ENCODE assay signal across 8 mouse cellular contexts in the genomic region with DNA sequence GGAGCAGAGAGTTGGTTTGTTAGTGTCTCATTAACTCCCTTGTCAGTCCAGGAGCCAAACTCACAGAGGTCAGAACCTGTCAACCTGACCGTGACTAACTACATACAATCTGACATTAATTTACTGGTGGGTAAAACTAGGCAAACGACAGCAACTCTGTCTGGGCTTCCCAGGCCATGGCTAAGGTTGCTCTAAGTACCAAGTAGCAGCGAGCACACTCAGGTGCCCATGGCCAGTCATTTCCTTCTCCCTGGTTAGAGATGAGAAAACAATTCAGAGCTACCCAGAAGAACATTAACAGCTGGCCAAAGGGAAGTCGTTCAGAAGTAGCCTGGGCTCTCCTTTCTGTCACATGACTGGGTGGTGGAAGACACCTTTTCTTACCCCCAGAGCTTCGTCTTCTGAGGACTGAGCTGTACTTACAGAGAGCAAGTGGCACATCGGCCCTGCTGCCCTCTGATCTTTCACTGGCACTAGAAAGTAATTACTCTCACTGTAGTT. TPM values are rescaled to one million over a fixed set of nuclear protein-coding genes. Genes with fewer than 3 reads are reported as not detected.
A peak's percentile ranks its signal among the peaks of the same experiment; 100 is the strongest.
DNase-seq lines count a peak whose midpoint lies in the region; ATAC-seq and TF ChIP-seq lines count a peak whose summit lies in the region.

No protein-coding gene starts in this region.

- H3K4me3 ChIP-seq in lung, postnatal 0 days (ENCODE audit: low read depth, low read length), result no peak overlapping the region
- no peak overlapping the region for H3K4me3 ChIP-seq in lung, adult 2 months (replicated peaks; ENCODE audit: extremely low read depth, low read depth, low read length)
- H3K4me3 ChIP-seq in forebrain, postnatal 0 days (ENCODE audit: low read depth, low read length), result peak overlapping the region; percentile 71
- H3K4me3 ChIP-seq in limb, embryonic 11.5 days (ENCODE audit: low read depth, low read length), result peak overlapping the region; percentile 88; the same call in 1 of the 2 replicates
- peak overlapping the region; percentile 90 for H3K4me3 ChIP-seq in stomach, embryonic 14.5 days (ENCODE audit: low read depth, low read length)

- no peaks in the 10 kb centered on the region for H3K9me3 ChIP-seq in lung, postnatal 0 days (ENCODE audit: low read length)
- H3K9me3 ChIP-seq in forebrain, postnatal 0 days (ENCODE audit: low read length), result no peaks in the 10 kb centered on the region
- no peaks in the 10 kb centered on the region for H3K9me3 ChIP-seq in limb, embryonic 11.5 days (ENCODE audit: control insufficient read depth, low read length)
- no peaks in the 10 kb centered on the region for H3K9me3 ChIP-seq in stomach, embryonic 14.5 days (ENCODE audit: control insufficient read depth, low read depth, low read length)

- no peaks in the 10 kb centered on the region for H3K27me3 ChIP-seq in lung, postnatal 0 days (replicated peaks; ENCODE audit: insufficient read depth, low read length)
- H3K27me3 ChIP-seq in forebrain, postnatal 0 days (ENCODE audit: insufficient read depth, low read length), result no peaks in the 10 kb centered on the region
- no peaks in the 10 kb centered on the region for H3K27me3 ChIP-seq in limb, embryonic 11.5 days (ENCODE audit: control insufficient read depth, insufficient read depth, low read length)
- H3K27me3 ChIP-seq in stomach, embryonic 14.5 days (ENCODE audit: control insufficient read depth, insufficient read depth, low read length), result no peaks in the 10 kb centered on the region

- no peak for TF ChIP-seq EP300 in lung, postnatal 0 days (IDR thresholded peaks at IDR 0.05)

- 22% methylated on average over 6 of the region's 6 CpGs for WGBS in lung, postnatal 0 days
- WGBS in lung, adult 2 months, result 24% methylated on average over 6 of the region's 6 CpGs
- 38% methylated on average over 6 of the region's 6 CpGs for WGBS in forebrain, postnatal 0 days
- WGBS in limb, embryonic 11.5 days, result 15% methylated on average over 6 of the region's 6 CpGs
- WGBS in stomach, embryonic 14.5 days, result 26% methylated on average over 6 of the region's 6 CpGs

- TF ChIP-seq POLR2A in lung, adult 2 months (IDR thresholded peaks at IDR 0.05; ENCODE audit: borderline replicate concordance, extremely low read depth, low read depth, low read length), result no peak

- no peak for TF ChIP-seq CTCF in lung, postnatal 0 days (IDR thresholded peaks at IDR 0.05)
- TF ChIP-seq CTCF in lung, adult 2 months (IDR thresholded peaks at IDR 0.05; ENCODE audit: insufficient read depth, low read length), result no peak
- no peak for TF ChIP-seq CTCF in forebrain, postnatal 0 days (IDR thresholded peaks at IDR 0.05; ENCODE audit: low read depth)

- no peaks in the 10 kb centered on the region for H3K36me3 ChIP-seq in lung, postnatal 0 days (ENCODE audit: insufficient read depth, low read length)
- no peaks in the 10 kb centered on the region for H3K36me3 ChIP-seq in forebrain, postnatal 0 days (ENCODE audit: insufficient read depth)
- H3K36me3 ChIP-seq in limb, embryonic 11.5 days (ENCODE audit: control insufficient read depth, insufficient read depth, low read length), result no peaks in the 10 kb centered on the region
- H3K36me3 ChIP-seq in stomach, embryonic 14.5 days (ENCODE audit: control insufficient read depth, insufficient read depth, low read length), result no peaks in the 10 kb centered on the region

- peak overlapping the region; percentile 14; the same call in 1 of the 2 replicates for H3K27ac ChIP-seq in lung, postnatal 0 days (ENCODE audit: low read length)
- no peak overlapping the region for H3K27ac ChIP-seq in forebrain, postnatal 0 days (ENCODE audit: low read depth, low read length)
- no peak overlapping the region for H3K27ac ChIP-seq in limb, embryonic 11.5 days (replicated peaks; ENCODE audit: low read depth, low read length)
- no peak overlapping the region for H3K27ac ChIP-seq in stomach, embryonic 14.5 days (ENCODE audit: low read length)

- peaks cover 30% of the 10 kb centered on the region for H3K4me1 ChIP-seq in lung, postnatal 0 days (ENCODE audit: insufficient read depth, low read depth, low read length)
- peaks cover 29% of the 10 kb centered on the region for H3K4me1 ChIP-seq in lung, adult 2 months (ENCODE audit: control insufficient read depth, insufficient read depth, low read length)
- H3K4me1 ChIP-seq in forebrain, postnatal 0 days (ENCODE audit: insufficient read depth), result peaks cover 31% of the 10 kb centered on the region
- H3K4me1 ChIP-seq in limb, embryonic 11.5 days (ENCODE audit: control insufficient read depth, insufficient read depth, low read length), result peaks cover 28% of the 10 kb centered on the region
- H3K4me1 ChIP-seq in stomach, embryonic 14.5 days (ENCODE audit: control insufficient read depth, insufficient read depth, low read length), result peaks cover 47% of the 10 kb centered on the region

- ATAC-seq in lung, postnatal 0 days, result no peak
- no peak for ATAC-seq in forebrain, postnatal 0 days
- ATAC-seq in limb, embryonic 11.5 days (ENCODE audit: insufficient number of reproducible peaks, low FRiP score, low TSS enrichment, low read depth), result no peak
- no peak for ATAC-seq in stomach, embryonic 14.5 days (ENCODE audit: insufficient number of reproducible peaks, insufficient read depth, low FRiP score, low read depth)

- H3K4me2 ChIP-seq in lung, postnatal 0 days (replicated peaks; ENCODE audit: low read depth, low read length), result peak overlapping the region; percentile 66
- H3K4me2 ChIP-seq in forebrain, postnatal 0 days (ENCODE audit: low read depth), result peak overlapping the region; percentile 70
- peak overlapping the region; percentile 70 for H3K4me2 ChIP-seq in limb, embryonic 11.5 days (ENCODE audit: low read depth, severe bottlenecking)
- H3K4me2 ChIP-seq in stomach, embryonic 14.5 days (replicated peaks; ENCODE audit: low read depth, low read length), result peak overlapping the region; percentile 75

- H3K9ac ChIP-seq in lung, postnatal 0 days (replicated peaks; ENCODE audit: low read depth), result 0 out of 2 replicates have a peak overlapping the region, but pooled peaks have one; percentile 4
- H3K9ac ChIP-seq in forebrain, postnatal 0 days, result peak overlapping the region; percentile 71
- H3K9ac ChIP-seq in limb, embryonic 11.5 days (ENCODE audit: low read length), result peak overlapping the region; percentile 34; the same call in 1 of the 2 replicates
- H3K9ac ChIP-seq in stomach, embryonic 14.5 days (replicated peaks; ENCODE audit: low read depth, low read length), result peak overlapping the region; percentile 86; the same call in 1 of the 2 replicates

- DNase-seq in lung, postnatal 0 days (ENCODE audit: low spot score), result peak; percentile 68
- DNase-seq in lung, adult 2 months, result no peak
- DNase-seq in forebrain, postnatal 0 days, result no peak
- no peak for DNase-seq in limb, embryonic 11.5 days (ENCODE audit: low spot score)
- DNase-seq in ovary, postnatal 36 days (ENCODE audit: low spot score), result no peak
- DNase-seq in adrenal gland, adult 18-20 months (ENCODE audit: low spot score in 2 of 2), result no peak
- DNase-seq in urinary bladder, adult 18-20 months (ENCODE audit: low spot score in 2 of 2), result no peak

RNA-seq across cellular contexts. Expression of a gene that starts 2.5 kb away (rescaled TPM):
- 12.7 and 13.9 TPM in 2 replicates for polyA plus RNA-seq in lung, postnatal 0 days (2015; fragmentation: Nextera tagmentation; extraction: Ambion mirVana)
- polyA plus RNA-seq in lung, adult 2 months (2012; rRNA removed), result 16.3 and 22.2 TPM in 2 replicates
- 49.2 and 54.1 TPM in 2 replicates for total RNA-seq in forebrain, postnatal 0 days (2014; rRNA removed)
- polyA plus RNA-seq in forebrain, postnatal 0 days (2015; fragmentation: Nextera tagmentation; extraction: Ambion mirVana), result 18.6 and 20.2 TPM in 2 replicates
- polyA plus RNA-seq in limb, embryonic 11.5 days (2014; fragmentation: Nextera tagmentation; extraction: Ambion mirVana), result 17.3 and 19.5 TPM in 2 replicates
- 15.3 and 16.0 TPM in 2 replicates for polyA plus RNA-seq in stomach, embryonic 14.5 days (2014; fragmentation: Nextera tagmentation; extraction: Ambion mirVana)
- total RNA-seq in adrenal gland, adult 18-20 months (2021), result 10 to 100 TPM; 35.9 to 40.3 TPM

RNA-seq across cellular contexts. Expression of a gene that starts 5.5 kb away (rescaled TPM):
- 16.9 and 17.9 TPM in 2 replicates for polyA plus RNA-seq in lung, postnatal 0 days (2015; fragmentation: Nextera tagmentation; extraction: Ambion mirVana)
- polyA plus RNA-seq in lung, adult 2 months (2012; rRNA removed), result 33.4 and 37.3 TPM in 2 replicates
- total RNA-seq in forebrain, postnatal 0 days (2014; rRNA removed), result 74.2 and 78.1 TPM in 2 replicates
- polyA plus RNA-seq in forebrain, postnatal 0 days (2015; fragmentation: Nextera tagmentation; extraction: Ambion mirVana), result 43.4 and 47.6 TPM in 2 replicates
- polyA plus RNA-seq in limb, embryonic 11.5 days (2014; fragmentation: Nextera tagmentation; extraction: Ambion mirVana), result 38.7 and 39.1 TPM in 2 replicates
- polyA plus RNA-seq in stomach, embryonic 14.5 days (2014; fragmentation: Nextera tagmentation; extraction: Ambion mirVana), result 24.7 and 27.2 TPM in 2 replicates
- total RNA-seq in adrenal gland, adult 18-20 months (2021), result 10 to 100 TPM; 28.8 to 30.2 TPM

RNA-seq across cellular contexts. Expression of a gene that starts 14.5 kb away (rescaled TPM):
- 167 and 168 TPM in 2 replicates for polyA plus RNA-seq in lung, postnatal 0 days (2015; fragmentation: Nextera tagmentation; extraction: Ambion mirVana)
- 21.3 and 31.9 TPM in 2 replicates for polyA plus RNA-seq in lung, adult 2 months (2012; rRNA removed)
- total RNA-seq in forebrain, postnatal 0 days (2014; rRNA removed), result 132 and 167 TPM in 2 replicates
- 248 and 266 TPM in 2 replicates for polyA plus RNA-seq in forebrain, postnatal 0 days (2015; fragmentation: Nextera tagmentation; extraction: Ambion mirVana)
- polyA plus RNA-seq in limb, embryonic 11.5 days (2014; fragmentation: Nextera tagmentation; extraction: Ambion mirVana), result 271 and 277 TPM in 2 replicates
- polyA plus RNA-seq in stomach, embryonic 14.5 days (2014; fragmentation: Nextera tagmentation; extraction: Ambion mirVana), result 236 and 237 TPM in 2 replicates
- total RNA-seq in adrenal gland, adult 18-20 months (2021), result 100 to 1,000 TPM; 102 to 112 TPM

RNA-seq across cellular contexts. Expression of a gene that starts 26.2 kb away (rescaled TPM):
- 43.5 and 45.3 TPM in 2 replicates for polyA plus RNA-seq in lung, postnatal 0 days (2015; fragmentation: Nextera tagmentation; extraction: Ambion mirVana)
- 10.2 and 18.2 TPM in 2 replicates for polyA plus RNA-seq in lung, adult 2 months (2012; rRNA removed)
- 70.3 and 107 TPM in 2 replicates for total RNA-seq in forebrain, postnatal 0 days (2014; rRNA removed)
- polyA plus RNA-seq in forebrain, postnatal 0 days (2015; fragmentation: Nextera tagmentation; extraction: Ambion mirVana), result 117 and 119 TPM in 2 replicates
- polyA plus RNA-seq in limb, embryonic 11.5 days (2014; fragmentation: Nextera tagmentation; extraction: Ambion mirVana), result 60.2 and 64.1 TPM in 2 replicates
- polyA plus RNA-seq in stomach, embryonic 14.5 days (2014; fragmentation: Nextera tagmentation; extraction: Ambion mirVana), result 45.0 and 49.5 TPM in 2 replicates
- 10 to 100 TPM; 16.9 to 18.7 TPM for total RNA-seq in adrenal gland, adult 18-20 months (2021)

RNA-seq across cellular contexts. Expression of a gene that starts 26.4 kb away (rescaled TPM):
- polyA plus RNA-seq in lung, postnatal 0 days (2015; fragmentation: Nextera tagmentation; extraction: Ambion mirVana), result 1.2 and 1.3 TPM in 2 replicates
- polyA plus RNA-seq in lung, adult 2 months (2012; rRNA removed), result 2.1 and 4.2 TPM in 2 replicates
- total RNA-seq in forebrain, postnatal 0 days (2014; rRNA removed), result 17.1 and 25.7 TPM in 2 replicates
- polyA plus RNA-seq in forebrain, postnatal 0 days (2015; fragmentation: Nextera tagmentation; extraction: Ambion mirVana), result 1.0 and 1.9 TPM in 2 replicates
- polyA plus RNA-seq in limb, embryonic 11.5 days (2014; fragmentation: Nextera tagmentation; extraction: Ambion mirVana), result 2.0 and 3.1 TPM in 2 replicates
- polyA plus RNA-seq in stomach, embryonic 14.5 days (2014; fragmentation: Nextera tagmentation; extraction: Ambion mirVana), result 1.6 and 3.0 TPM in 2 replicates
- 1 to 10 TPM; 1.5 to 2.0 TPM for total RNA-seq in adrenal gland, adult 18-20 months (2021)

Comparison
In these comparisons a context has a peak if more than half of its experiments do, and no peak if none do; other contexts are left out.
1. H3K4me3 ChIP-seq: peak in forebrain, postnatal 0 days (single experiment), limb, embryonic 11.5 days (single experiment) and stomach, embryonic 14.5 days (single experiment); none in lung, postnatal 0 days (single experiment) and lung, adult 2 months (single experiment).
2. H3K9ac ChIP-seq: peak in every context shown above with its lines; median percentile 86 in stomach, embryonic 14.5 days; 71 in forebrain, postnatal 0 days; 34 in limb, embryonic 11.5 days; 4 in lung, postnatal 0 days.
3. Peak in every context shown above with its lines, with median percentiles within 50 percentile points of each other: H3K4me2 ChIP-seq.